Mouse (Mus musculus) heart, postnatal 0 days (tissue): ENCODE measurements at regions not wholly inside any gene's neighbourhood (a gene's known extent, or its start where the extent isn't known, plus 50 kb on each side); places are given as distances from the start of the nearest gene placed in this dataset.

Experiments used
- ATAC-seq: fragments of 200-750 bp; cut with Nextera tagmentation; 2 replicates; pipeline ENCODE4 v1.8.0; 2017; ENCODE audit warnings: low read depth, moderate number of reproducible peaks, moderate library complexity; ENCODE audit not compliant: insufficient read depth
- DNase-seq: peaks from one replicate; pipeline ENCODE4 v3.0.0-alpha.2; 2016; ENCODE audit warnings: low spot score
- H3K27ac ChIP-seq: fragments of 300-500 bp; sonication (generic); 2 replicates; pipeline ENCODE4 v1.5.1; 2014; ENCODE audit warnings: low read depth, mild to moderate bottlenecking
- H3K27me3 ChIP-seq: fragments of 300-500 bp; sonication (generic); 2 replicates; pipeline ENCODE4 v1.6.1; 2014; ENCODE audit warnings: low read length, mixed read lengths; ENCODE audit not compliant: control insufficient read depth, insufficient read depth
- H3K36me3 ChIP-seq: fragments of 300-500 bp; sonication (generic); replicated peaks from 2 replicates; pipeline ENCODE4 v1.6.1; 2014; ENCODE audit warnings: low read length, mixed read lengths; ENCODE audit not compliant: control insufficient read depth, insufficient read depth
- H3K4me1 ChIP-seq: fragments of 300-500 bp; sonication (generic); 2 replicates; pipeline ENCODE4 v1.6.1; 2014; ENCODE audit warnings: antibody characterized with exemption; ENCODE audit not compliant: control insufficient read depth, insufficient read depth
- H3K4me2 ChIP-seq: fragments of 300-500 bp; sonication (generic); 2 replicates; pipeline ENCODE4 v1.6.1; 2014; ENCODE audit warnings: low read depth, mild to moderate bottlenecking, low read length, moderate library complexity
- H3K4me3 ChIP-seq: fragments of 300-500 bp; sonication (generic); 2 replicates; pipeline ENCODE4 v1.5.1; 2014; ENCODE audit warnings: low read depth, low read length
- H3K9ac ChIP-seq: fragments of 300-500 bp; sonication (generic); replicated peaks from 2 replicates; pipeline ENCODE4 v1.6.1; 2014; ENCODE audit warnings: low read depth, low read length, mixed read lengths
- H3K9me3 ChIP-seq: fragments of 300-500 bp; sonication (generic); replicated peaks from 2 replicates; pipeline ENCODE4 v1.6.1; 2016; ENCODE audit warnings: low read length; ENCODE audit not compliant: control insufficient read depth
- CTCF ChIP-seq: IDR thresholded peaks from 2 replicates; pipeline ENCODE4 v1.5.1; 2016; ENCODE audit warnings: antibody characterized with exemption, control low read depth, low read depth
- EP300 ChIP-seq: IDR thresholded peaks from 2 replicates; pipeline ENCODE4 v1.6.1; 2016; ENCODE audit warnings: antibody characterized with exemption, low read depth
- WGBS: fragments of 180-500 bp; shearing (Covaris S2); extraction: QIAGEN DNeasy Blood & Tissue Kit; methylation state at CpG from one replicate; pipeline ENCODE4 v1.1.7; 2014; 5-methylcytosine and 5-hydroxymethylcytosine counted together

- no peak for DNase-seq
- no peaks in the 10 kb centered on the region for H3K4me1 ChIP-seq
- H3K27ac ChIP-seq, result no peak overlapping the region
- H3K27me3 ChIP-seq, result no peaks in the 10 kb centered on the region
- H3K9ac ChIP-seq, result no peak overlapping the region
- no peak overlapping the region for H3K4me2 ChIP-seq
- H3K36me3 ChIP-seq, result no peaks in the 10 kb centered on the region
- TF ChIP-seq CTCF (no peak), EP300 (no peak)
- H3K4me3 ChIP-seq, result no peak overlapping the region
- H3K9me3 ChIP-seq, result no peaks in the 10 kb centered on the region
- no peak for ATAC-seq
Measured at GRCm38 (mm10) chr17:88352960-88353359, 87.6 kb upstream of the Foxn2 start.

GRCm38 (mm10) chr17:88361161-88361560 is 79.3 kb upstream of the Foxn2 start:
- Histone ChIP-seq H3K4me2 (no peak overlapping the region), H3K27ac (no peak overlapping the region), H3K4me1 (no peaks in the 10 kb centered on the region), H3K36me3 (no peaks in the 10 kb centered on the region), H3K9me3 (no peaks in the 10 kb centered on the region), H3K4me3 (no peak overlapping the region), H3K27me3 (no peaks in the 10 kb centered on the region), H3K9ac (no peak overlapping the region)
- no peak for ATAC-seq
- no peak for DNase-seq
- no peak for TF ChIP-seq EP300
- no peak for TF ChIP-seq CTCF
- WGBS, result 69% methylated on average over 2 of the region's 2 CpGs

GRCm38 (mm10) chr17:88362404-88362803 is 78.1 kb upstream of the Foxn2 start:
- Histone ChIP-seq H3K36me3 (no peaks in the 10 kb centered on the region), H3K4me3 (no peak overlapping the region), H3K27ac (no peak overlapping the region), H3K9ac (no peak overlapping the region), H3K4me2 (no peak overlapping the region), H3K27me3 (no peaks in the 10 kb centered on the region), H3K9me3 (no peaks in the 10 kb centered on the region), H3K4me1 (no peaks in the 10 kb centered on the region)
- no peak for ATAC-seq
- DNase-seq, result no peak
- TF ChIP-seq CTCF (no peak), EP300 (no peak)
- 84% methylated on average over 11 of the region's 11 CpGs for WGBS

- H3K9me3 ChIP-seq, result no peaks in the 10 kb centered on the region
- no peaks in the 10 kb centered on the region for H3K4me1 ChIP-seq
- H3K27ac ChIP-seq, result no peak overlapping the region
- WGBS, result 51% methylated on average over 5 of the region's 5 CpGs
- no peaks in the 10 kb centered on the region for H3K36me3 ChIP-seq
- no peaks in the 10 kb centered on the region for H3K27me3 ChIP-seq
- DNase-seq, result no peak
- H3K9ac ChIP-seq, result no peak overlapping the region
- no peak overlapping the region for H3K4me2 ChIP-seq
- TF ChIP-seq EP300, result no peak
- TF ChIP-seq CTCF, result no peak
- no peak for ATAC-seq
- H3K4me3 ChIP-seq, result no peak overlapping the region
Measured at GRCm38 (mm10) chr17:88367876-88368275, 72.6 kb upstream of the Foxn2 start.

GRCm38 (mm10) chr17:88369971-88370370 is 70.5 kb upstream of the Foxn2 start:
- no peaks in the 10 kb centered on the region for H3K4me1 ChIP-seq
- H3K9ac ChIP-seq, result no peak overlapping the region
- no peaks in the 10 kb centered on the region for H3K36me3 ChIP-seq
- 74% methylated on average over 8 of the region's 8 CpGs for WGBS
- TF ChIP-seq CTCF (no peak), EP300 (no peak)
- H3K27me3 ChIP-seq, result no peaks in the 10 kb centered on the region
- H3K4me2 ChIP-seq, result no peak overlapping the region
- no peak overlapping the region for H3K4me3 ChIP-seq
- ATAC-seq, result no peak
- no peak overlapping the region for H3K27ac ChIP-seq
- no peak for DNase-seq
- H3K9me3 ChIP-seq, result no peaks in the 10 kb centered on the region

GRCm38 (mm10) chr17:88370676-88371075 is 69.8 kb upstream of the Foxn2 start:
- H3K4me2 ChIP-seq, result peak overlapping the region; percentile 37; the same call in 1 of the 2 replicates
- H3K9ac ChIP-seq, result no peak overlapping the region
- no peaks in the 10 kb centered on the region for H3K36me3 ChIP-seq
- no peaks in the 10 kb centered on the region for H3K9me3 ChIP-seq
- H3K27ac ChIP-seq, result no peak overlapping the region
- no peaks in the 10 kb centered on the region for H3K27me3 ChIP-seq
- H3K4me1 ChIP-seq, result no peaks in the 10 kb centered on the region
- no peak for DNase-seq
- H3K4me3 ChIP-seq, result no peak overlapping the region
- TF ChIP-seq EP300, result no peak
- ATAC-seq, result peak; percentile 20; the same call in 1 of the 2 replicates
- WGBS, result 44% methylated on average over 9 of the region's 9 CpGs
